Mouse (Mus musculus): ENCODE measurements around the gene Gsto2.
"Not testable (repeated sequence)": the region's sequence is repeated elsewhere in the genome, so short reads cannot be mapped to it uniquely, and the experiment has no call there.

The Gsto2 gene

DNA sequence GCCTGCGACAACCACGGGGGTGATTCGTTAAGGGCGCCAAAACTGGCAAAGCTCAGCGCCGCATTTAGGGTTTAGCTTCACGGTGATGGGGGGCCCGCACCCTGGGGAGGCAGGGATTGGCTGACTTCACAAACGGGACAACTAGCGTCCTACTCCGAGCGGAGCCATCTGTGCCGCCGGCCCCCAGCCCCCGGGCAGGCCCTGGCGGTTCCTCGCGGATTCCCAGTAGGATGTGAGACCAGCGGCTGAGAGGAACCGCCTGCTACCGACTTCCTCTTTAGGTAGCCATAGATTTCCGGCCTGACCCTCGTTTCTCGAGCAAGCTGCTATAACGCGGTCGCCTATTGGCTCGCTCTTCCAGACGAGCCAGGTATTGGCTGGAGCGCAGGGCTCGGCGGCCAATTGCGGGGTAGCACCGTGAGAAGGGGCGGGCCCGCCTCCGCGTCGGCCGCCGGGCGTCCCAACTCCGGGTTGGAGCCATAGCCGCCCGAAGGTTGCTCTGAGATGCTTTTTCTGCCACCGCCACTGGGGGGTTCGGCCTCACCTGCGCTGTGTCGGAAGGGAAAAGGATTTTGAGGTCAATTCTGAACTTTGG lies at the start of gene Gsto2:
Gsto2 (plus strand) TSS at position 182 of the 595 bp plus-strand sequence.
- peak; percentile 79 to 92 for DNase-seq (ENCODE audit: low spot score in 2 of 2)

DNA sequence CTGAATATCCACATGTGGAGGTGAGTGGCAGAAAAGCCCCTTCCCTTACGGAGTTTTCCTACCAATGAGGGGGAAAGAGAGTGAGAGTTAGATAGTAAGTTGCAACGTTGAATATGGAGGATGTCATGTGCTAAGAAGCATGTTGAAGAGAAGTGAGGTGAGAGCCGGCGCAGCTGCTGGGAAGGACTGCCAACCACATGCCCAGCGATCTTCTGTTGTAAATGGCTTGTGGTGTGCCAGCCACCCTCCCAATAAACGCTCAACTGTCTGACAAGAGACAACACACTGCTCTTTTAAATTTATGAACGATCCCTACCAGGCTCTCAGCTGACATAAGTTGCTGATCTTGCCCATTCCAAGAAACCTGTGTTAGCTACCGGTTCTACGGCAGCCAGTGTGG lies 47.6 kb upstream of the Gsto2 start:
- no peak for DNase-seq (ENCODE audit: low spot score in 2 of 2)

DNA sequence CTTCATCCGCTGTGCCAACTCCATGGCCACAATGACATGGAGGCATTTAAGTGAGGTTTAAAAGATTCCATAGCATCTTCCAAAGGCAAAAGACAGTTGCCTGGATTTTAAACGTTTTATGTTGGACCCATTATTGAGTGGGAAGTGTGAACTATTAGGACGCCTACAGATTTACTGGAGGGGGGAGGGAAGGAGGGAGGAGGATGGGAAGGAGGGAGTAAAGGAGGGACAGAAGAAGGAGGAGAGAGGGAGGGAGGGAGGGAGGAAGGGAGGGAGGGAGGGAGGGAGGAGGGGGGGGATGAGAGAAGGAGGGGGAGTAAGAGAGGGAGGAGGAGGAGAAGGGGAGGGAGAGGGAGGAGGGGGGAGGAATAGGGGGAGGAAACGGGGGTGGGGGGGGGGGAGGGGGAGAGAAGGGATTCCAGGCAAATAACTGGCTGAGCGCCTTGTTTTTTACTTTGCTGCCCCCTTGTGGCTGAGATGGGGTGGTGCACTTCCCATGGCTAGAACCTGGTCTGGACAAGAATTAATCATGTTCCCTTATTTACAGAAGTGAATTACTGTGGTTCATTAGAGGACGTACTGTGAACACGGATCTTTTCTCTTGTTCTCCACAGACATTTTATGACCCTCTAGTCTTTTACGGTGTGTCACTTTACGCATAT lies 44.4 kb upstream of the Gsto2 start:
- DNase-seq (ENCODE audit: low spot score in 2 of 2), result peak; percentile 30 to 71

DNA sequence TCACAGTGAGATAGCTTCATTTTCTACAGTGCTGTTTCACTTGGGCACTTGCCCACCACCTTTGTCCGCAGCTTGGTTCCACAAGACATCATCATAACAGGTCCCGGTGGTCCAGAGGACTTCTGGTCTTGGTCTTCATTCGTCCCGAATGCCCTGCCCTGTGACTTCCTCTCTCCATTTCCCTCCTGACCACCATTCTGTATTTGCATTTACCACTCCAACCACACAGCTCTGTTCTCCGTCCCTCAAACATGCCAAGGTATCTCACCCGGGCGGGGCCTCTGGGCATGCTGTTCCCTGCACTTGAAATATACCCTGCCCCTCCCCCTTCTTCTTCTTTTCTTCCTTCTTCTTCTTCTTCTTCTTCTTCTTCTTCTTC lies 43.9 kb upstream of the Gsto2 start:
- DNase-seq (ENCODE audit: low spot score in 2 of 2), result peak in 1 of 2 experiments; percentile 18

DNA sequence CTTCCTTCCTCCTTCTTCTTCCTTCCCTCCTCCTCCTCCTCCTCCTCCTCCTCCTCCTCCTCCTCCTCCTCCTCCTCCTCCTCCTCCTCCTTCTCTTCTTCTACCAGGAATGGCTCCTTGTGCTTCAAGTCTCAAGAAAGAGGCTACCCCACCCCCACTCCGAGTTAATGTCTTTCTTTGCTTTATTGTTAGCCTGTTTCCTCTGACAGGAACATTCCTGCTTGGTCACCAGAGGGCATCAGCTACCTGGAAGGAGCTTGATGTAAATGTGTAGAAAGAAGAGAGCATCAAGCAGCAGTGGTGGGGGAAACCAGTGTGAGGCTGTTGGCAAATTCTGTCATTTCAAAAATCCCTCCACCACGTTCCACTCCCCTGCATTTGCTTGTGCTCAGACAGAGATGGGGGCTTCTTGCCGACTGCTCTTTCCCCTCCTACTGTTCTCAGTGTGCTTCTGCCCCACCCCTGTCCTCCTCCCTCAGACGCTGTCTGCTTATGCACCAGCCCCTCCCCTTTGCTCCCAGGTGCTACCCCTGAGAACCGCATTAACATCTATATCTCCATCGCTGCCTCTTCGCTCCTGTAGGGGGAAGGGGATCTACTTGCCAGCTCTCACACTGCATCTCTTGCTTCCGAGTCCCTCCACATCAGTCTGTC lies 43.1 kb upstream of the Gsto2 start:
- DNase-seq (ENCODE audit: low spot score in 2 of 2), result no peak

DNA sequence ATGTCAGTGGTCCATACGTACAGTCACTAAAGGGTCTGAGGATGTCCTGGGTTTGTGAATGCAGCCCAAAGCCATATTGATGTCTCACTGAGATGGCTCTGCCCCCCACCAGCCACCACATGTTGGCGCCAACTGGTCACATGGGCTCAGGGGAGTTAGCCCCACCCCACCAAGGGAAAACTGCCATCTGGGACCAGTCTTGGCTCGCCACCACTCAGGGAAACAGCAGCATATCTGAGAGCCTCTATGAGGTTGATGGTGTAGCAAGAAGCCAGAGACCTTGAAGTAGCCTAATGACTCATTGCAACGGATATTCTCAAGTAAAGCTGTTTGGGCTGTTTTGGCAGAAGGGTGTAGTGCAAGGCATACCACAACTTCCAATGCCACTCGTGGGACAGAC lies 41.3 kb upstream of the Gsto2 start:
- DNase-seq (ENCODE audit: low spot score in 2 of 2), result peak in 1 of 2 experiments; percentile 31

DNA sequence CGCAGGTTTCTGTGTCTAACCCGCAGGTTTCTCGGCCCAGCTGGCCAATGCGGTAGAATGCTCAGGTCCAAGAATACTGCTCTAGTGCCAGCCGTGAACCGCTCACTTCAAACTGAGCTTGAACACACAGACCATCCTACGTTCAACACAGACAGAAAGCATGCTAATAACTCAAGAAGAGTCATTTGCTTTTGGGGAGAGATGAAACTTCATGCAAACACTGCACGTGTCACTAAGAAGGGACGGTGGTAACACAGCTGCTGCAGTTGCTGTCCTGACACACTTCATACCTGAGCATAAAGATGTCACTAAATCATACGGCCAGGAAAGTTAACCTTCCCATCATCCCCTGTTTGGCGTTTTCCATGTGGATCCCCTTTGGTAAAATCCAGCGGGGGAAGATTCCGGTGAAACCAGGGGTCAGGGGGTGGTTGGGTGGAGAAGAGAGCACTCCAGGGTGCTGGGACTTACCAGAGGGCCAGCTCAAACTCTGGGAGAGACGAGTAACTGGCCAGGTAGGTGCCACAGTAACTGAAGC lies 35.4 kb upstream of the Gsto2 start:
- DNase-seq (ENCODE audit: low spot score in 2 of 2), result no peak

DNA sequence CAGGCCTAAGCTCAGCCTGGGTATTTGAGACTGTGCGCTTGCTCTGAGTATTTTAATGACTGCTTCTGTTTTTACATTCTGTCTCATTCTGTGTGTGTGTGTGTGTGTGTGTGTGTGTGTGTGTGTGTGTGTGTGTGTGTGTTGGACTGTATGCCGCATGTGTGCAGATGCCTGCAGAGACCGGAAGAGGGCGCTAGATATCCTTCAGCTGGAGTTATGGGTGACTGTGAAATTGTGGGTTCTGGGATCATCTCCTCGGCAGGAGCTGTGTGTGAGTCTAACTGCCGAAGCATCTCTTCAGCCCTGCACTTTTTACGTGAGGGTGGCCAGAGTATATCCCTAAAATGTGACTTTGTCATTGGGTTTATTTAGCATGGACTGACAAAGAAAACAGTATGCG lies 34.2 kb upstream of the Gsto2 start:
- DNase-seq (ENCODE audit: low spot score in 2 of 2), result no peak

DNA sequence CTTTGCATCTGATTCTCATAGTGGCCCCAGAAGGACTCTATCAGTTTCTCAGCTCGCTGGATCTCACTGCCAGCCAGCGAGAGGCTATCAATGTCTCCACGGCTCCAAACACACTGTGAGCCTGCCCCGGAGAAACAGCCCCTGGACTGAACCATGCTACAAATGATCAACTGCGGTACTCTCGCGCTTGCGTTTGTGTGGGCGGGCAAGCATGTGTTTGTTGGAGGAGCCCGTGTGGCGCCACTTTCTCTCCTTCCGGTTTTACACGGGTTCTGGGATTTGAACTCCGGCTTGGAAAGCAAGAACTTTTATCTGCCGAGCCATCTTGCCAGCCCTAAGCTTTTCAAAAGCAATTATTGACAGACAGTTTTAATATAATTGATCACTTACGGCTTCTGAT lies 33.0 kb upstream of the Gsto2 start:
- no peak for DNase-seq (ENCODE audit: low spot score in 2 of 2)

DNA sequence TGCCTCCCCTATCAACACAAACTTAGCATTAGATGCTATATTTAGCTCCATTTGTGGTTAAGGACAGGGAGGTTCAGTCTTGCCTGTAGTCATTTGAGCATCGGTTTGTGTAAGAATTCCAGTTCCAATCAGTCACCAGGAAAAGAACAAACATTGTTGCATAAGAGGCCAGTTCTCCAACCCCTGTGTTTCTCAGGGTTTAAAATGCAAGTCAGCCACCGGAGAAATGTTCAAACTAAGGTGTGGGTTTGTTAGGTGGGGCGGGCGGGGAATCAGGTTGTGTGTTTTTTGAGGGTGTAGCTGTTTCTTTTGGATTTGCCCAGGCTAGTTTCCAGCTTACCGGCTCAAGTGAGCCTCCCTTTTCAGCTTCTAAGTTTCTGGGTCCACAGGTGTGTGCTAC lies 30.7 kb upstream of the Gsto2 start:
- DNase-seq (ENCODE audit: low spot score in 2 of 2), result peak; percentile 25 to 61

DNA sequence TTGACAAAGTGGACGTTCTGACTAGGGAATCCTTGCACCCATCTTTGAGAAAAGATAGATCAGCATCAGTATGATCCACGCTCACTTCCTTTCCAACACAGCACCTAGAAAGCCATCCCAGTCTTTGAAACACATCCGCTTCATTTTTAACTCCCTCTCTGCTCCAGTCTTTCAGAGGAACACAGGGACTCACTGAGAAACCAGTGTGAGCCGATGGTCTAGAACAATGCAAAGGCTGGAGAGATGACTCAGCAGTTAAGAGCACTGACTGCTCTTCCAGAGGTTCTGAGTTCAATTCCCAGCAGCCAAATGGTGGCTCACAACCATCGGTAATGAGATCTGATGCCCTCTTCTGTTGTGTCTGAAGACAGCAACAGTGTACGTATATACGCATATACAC lies 29.6 kb upstream of the Gsto2 start:
- no peak for DNase-seq (ENCODE audit: low spot score in 2 of 2)

DNA sequence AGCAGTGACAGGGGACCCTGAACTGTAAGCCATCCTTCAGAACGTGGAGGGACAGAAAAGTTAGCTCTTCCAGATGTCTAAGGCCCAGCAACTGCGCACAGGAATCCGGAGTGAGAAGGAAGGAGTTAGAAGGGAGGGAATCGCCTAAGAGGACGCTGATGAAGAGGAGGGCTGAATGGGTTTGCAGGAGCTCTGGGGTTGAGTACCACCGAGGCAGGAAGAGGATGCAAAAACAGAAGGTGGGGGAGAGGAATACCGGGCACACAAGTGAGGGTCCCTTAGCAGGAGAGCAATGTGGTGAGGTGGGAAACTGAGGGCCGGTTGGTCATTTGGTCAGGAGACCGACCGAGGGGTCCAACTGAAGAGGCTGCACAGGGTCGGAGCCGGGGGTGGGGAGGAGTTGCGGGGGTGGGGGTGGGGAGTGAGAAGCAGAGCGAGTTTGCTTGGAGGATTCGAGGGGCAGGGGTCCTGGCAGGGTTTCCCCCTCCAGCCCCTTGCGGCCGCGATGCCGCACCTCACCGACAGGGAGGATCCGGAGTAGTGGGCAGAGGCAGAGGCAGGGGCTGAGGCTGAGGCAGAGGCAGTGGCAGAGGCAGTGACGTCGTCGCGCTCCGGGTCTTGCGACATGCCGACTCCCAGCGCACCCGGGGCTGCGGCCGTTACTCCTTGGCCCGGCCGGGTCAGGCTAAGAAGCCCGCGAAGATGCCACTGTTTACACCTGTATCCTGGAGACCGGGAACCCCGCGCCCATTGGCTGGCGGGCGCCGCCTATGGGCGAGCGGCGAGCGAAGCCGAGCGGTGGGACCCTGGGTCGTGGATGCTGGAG lies 28.4 kb upstream of the Gsto2 start:
- peak; percentile 38 to 59 for DNase-seq (ENCODE audit: low spot score in 2 of 2)

DNA sequence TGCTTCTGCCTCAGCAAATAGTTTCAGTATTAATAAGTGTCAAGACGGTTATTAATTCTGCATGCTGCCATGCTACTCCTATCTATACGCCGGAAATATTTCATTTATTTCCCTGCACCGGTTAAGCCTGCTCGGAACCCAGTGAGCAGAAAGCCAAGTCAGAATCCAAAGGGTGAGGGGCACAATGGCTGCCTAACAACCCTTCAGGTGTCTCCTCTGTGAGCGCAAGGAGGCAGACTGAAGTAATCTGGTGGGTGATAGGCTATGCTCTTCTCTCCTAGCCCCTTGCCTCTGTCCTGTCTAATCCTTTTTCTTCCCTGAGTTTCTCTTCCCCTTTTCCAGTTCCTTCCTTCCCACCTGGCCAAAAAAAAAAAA lies 27.8 kb upstream of the Gsto2 start:
- DNase-seq (ENCODE audit: low spot score in 2 of 2), result no peak

DNA sequence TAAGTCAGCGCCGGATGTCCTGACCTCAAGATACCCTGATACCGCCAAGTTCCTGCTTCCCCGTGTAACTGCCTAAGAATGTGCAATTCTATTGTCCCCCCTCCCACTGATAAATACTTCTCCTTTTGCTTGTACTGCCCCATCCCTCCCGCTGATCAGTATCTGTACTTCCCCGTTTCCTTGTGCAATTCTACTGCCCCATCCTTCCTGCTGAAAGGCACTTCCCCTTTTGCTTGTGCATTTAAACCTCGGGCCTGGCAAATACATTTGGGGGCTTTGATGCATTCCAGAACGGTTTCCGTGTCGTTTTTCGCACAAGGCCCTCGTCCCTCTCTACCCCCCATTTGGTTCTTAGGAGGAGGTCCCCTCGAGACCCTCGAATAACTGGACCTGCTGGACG lies 24.1 kb upstream of the Gsto2 start:
- not testable (repeated sequence) for DNase-seq (ENCODE audit: low spot score in 2 of 2)

DNA sequence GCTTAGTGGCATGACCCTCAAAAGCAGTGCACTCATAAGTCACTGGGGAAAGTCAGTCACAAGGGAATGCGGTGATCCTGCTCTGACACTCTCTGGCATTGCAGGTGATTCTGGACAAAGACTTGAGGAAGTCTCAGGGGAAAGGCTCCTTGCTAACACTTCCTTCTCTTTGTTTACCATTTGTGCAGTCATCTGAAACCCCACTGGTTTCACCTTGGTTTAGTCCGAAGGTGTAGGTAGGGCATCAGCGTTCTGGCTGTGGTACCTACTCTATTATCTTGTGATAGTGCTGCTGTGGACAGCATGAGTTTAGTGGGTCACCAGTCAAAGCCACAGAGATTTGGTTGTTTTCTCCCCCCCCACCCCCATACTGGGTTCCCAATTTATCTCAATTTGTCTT lies 15.6 kb upstream of the Gsto2 start:
- no peak for DNase-seq (ENCODE audit: low spot score in 2 of 2)

DNA sequence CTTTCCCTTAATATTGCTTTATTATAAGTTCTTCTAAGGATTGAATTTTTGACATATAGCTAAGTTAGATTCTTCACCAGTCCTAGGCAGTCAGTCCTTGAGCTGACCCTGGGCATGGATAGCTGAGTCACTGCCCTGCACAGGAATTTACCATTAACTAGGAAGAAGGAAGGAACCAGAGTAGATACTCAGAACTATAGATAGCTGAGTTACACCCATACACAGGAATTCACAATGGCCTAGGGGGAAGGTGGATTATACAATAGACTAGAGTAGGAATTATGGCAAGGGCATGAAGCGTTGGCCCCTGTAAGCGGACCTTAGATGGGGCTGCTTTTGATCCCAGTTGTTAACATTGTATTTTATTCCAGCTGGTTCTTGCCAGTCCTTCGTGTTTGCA lies 13.2 kb upstream of the Gsto2 start:
- DNase-seq (ENCODE audit: low spot score in 2 of 2), result not testable (repeated sequence)

DNA sequence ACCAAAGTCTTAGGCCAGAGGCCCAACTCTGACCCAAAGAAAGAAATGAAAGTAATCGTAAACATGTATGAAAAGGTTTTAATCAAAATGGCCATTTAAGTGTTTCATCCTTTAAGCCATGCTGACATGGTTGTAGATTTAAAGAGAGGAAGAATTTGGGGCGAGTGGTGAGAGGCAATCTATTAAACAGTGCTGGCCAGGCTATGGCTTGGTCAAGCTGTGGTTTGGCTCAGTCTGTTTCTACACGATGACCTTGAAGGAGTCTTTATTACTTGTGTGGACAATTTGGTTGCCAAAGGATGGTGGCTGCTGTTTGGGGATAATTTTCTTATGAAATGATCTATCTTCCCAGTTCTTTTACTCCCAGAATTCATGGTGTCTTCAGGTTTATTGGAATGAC lies 12.3 kb upstream of the Gsto2 start:
- no peak for DNase-seq (ENCODE audit: low spot score in 2 of 2)

DNA sequence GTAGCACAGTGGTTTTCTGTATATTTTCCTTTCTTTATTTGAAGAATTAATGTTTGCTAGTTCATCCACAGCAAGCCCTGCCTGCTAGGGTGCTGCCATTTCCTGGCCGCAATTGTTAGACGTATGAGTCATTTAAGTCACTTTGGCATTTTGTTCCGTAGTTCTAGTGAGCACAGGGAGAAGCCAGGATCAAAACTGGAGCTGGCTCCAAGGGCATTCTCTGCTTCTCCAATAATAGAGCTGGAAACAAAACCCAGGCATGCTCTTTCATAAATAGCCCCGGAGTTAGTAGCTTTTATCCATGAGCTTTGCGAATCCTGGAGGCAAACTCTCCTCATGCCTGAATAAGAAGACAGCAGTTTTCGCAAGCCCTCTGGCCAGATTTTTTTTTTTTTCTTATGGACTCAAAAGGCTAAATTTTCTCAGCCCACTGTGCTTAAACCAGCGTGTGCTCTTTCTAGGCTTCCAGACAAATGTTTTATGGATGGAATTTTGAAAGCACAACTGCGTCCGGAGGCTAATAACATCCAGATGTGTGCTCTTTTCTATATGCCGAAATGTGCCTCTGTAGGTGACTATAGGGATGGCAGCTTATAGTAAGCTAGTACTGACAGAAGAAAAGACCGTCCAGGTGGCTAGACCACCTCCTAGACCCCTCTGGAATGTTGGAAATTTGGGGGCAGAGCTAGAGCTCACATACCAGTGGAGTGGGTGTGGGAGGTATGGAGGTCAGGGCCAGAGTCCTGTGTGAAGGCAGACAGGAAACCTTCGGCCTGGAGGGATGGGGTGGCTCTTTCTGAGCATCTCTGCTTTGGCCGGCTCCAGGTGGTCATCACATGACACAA lies 11.2 kb upstream of the Gsto2 start:
- no peak for DNase-seq (ENCODE audit: low spot score in 2 of 2)

DNA sequence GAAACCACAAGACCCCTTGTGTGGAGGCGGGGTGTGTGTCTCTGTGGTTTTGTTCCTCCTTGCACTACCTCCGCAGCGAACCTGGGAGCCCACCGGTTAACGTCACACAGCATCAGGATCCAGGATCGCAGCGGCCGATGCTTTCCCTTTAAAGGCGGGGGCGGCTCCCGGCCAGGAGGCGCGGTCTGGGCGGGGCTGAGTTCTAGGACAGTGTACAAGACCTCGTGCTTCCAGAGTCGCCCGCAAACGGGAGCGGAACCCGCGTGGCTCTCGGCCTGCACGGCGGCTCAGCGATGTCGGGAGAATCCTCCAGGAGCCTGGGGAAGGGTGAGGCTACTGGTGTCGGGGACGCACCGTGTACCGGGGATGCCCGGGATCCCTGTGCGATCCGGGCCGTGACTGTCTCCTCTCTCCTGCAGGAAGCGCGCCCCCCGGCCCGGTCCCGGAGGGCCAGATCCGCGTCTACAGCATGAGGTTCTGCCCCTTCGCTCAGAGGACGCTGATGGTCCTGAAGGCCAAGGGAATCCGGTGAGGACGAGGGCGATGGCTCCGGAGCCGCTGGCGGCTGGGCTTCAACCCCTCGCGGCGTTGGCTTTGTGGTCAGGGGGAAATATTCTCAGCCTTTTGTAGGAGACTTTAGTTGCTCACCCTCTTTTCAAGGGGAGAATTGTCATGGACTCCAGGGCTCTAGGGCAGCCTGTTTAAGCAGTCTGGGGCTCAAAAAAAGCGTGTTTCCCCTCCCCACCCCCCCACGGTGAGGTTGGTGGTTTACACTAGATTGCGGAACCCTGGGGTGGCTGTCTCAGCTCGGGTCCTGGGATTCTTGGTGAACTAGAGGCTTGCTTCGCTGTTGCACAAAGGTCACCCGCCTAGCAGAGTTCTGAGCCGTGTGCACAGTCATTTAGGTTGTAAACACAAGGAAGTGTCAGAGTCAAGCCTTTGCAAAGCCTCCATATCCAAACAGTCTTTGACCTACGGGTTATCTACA lies 10.2 kb upstream of the Gsto2 start, which contains the start of gene Gsto1:
Gsto1 (plus strand) TSS at position 175 of the 988 bp plus-strand sequence.
- peak; percentile 87 to 94 for DNase-seq (ENCODE audit: low spot score in 2 of 2)
